Mouse (Mus musculus) monocyte, adult 5-6 weeks (primary cell): ENCODE results near the gene Shc1. TPM values are rescaled to one million over a fixed set of nuclear protein-coding genes. Genes with fewer than 3 reads are reported as not detected.
A peak's percentile ranks its signal among the peaks of the same experiment; 100 is the strongest.
"Not testable (repeated sequence)": the region's sequence is repeated elsewhere in the genome, so short reads cannot be mapped to it uniquely, and the experiment has no call there.

ENCODE experiments used
- ATAC-seq: fragments of 153-309, 156-312 bp; replicated peaks from 2 replicates; pipeline ENCODE4 v1.8.0; 2017; ENCODE audit warnings: mild to moderate bottlenecking; ENCODE audit not compliant: low TSS enrichment, insufficient number of reproducible peaks, severe bottlenecking, poor library complexity, low FRiP score
- total RNA-seq: library from RNA; stranded (forward); fragments of 200-1000, 200-491, 200-594 nt; gene quantifications from 3 replicates; pipeline ENCODE4 v1.2.3, GENCODE M21; 2017

The Shc1 gene
- total RNA-seq, 1 experiment from 2014 or later: 58.4 TPM

GRCm38 (mm10) chr3:89409701-89410100, 8.5 kb upstream of the Shc1 start:
- no peak for ATAC-seq

- no peak for ATAC-seq
Measured at GRCm38 (mm10) chr3:89410864-89411263, 7.4 kb upstream of the Shc1 start.

- ATAC-seq: peak; percentile 100
Measured at GRCm38 (mm10) chr3:89411490-89412393, 6.5 kb upstream of the Shc1 start, which contains the start of gene Flad1. Flad1 (minus strand) TSS chr3:89411870.

GRCm38 (mm10) chr3:89416158-89416557, 2.1 kb upstream of the Shc1 start:
- ATAC-seq: no peak

- no peak for ATAC-seq
Measured at GRCm38 (mm10) chr3:89417131-89417530, 1.1 kb upstream of the Shc1 start.

- ATAC-seq: no peak
Measured at GRCm38 (mm10) chr3:89417840-89418169, 438 bp upstream of the Shc1 start.

GRCm38 (mm10) chr3:89418861-89419250, 613 bp downstream of the Shc1 start:
- ATAC-seq: no peak

GRCm38 (mm10) chr3:89419571-89419970, 1.3 kb downstream of the Shc1 start:
- ATAC-seq: no peak

- no peak for ATAC-seq
Measured at GRCm38 (mm10) chr3:89419981-89420380, 1.7 kb downstream of the Shc1 start.

GRCm38 (mm10) chr3:89420421-89420820, 2.2 kb downstream of the Shc1 start:
- ATAC-seq: no peak

- ATAC-seq: peak; percentile 30; the same call in 1 of the 2 replicates
Measured at GRCm38 (mm10) chr3:89421002-89421774, 2.9 kb downstream of the Shc1 start.

- ATAC-seq: no peak
Measured at GRCm38 (mm10) chr3:89421810-89422473, 3.7 kb downstream of the Shc1 start.

GRCm38 (mm10) chr3:89422556-89423205, 4.4 kb downstream of the Shc1 start:
- ATAC-seq: no peak

GRCm38 (mm10) chr3:89424416-89425140, 6.3 kb downstream of the Shc1 start:
- no peak for ATAC-seq

- ATAC-seq: no peak
Measured at GRCm38 (mm10) chr3:89425141-89425525, 6.9 kb downstream of the Shc1 start.

GRCm38 (mm10) chr3:89425876-89426275, 7.6 kb downstream of the Shc1 start:
- no peak for ATAC-seq

- ATAC-seq: not testable (repeated sequence)
Measured at GRCm38 (mm10) chr3:89429021-89429420, 10.8 kb downstream of the Shc1 start.
